Mouse (Mus musculus) cortical plate, adult 2 months (tissue): ENCODE measurements around the gene Urgcp.

Experiments
- CTCF ChIP-seq: fragments of 200-500 bp; IDR thresholded peaks from 2 replicates; pipeline ENCODE4 v1.5.1; 2011; ENCODE audit warnings: mild to moderate bottlenecking, control low read depth, low read length; ENCODE audit not compliant: insufficient read depth; ENCODE audit errors: extremely low read depth
- POLR2A ChIP-seq: fragments of 200-500 bp; IDR thresholded peaks from 2 replicates; pipeline ENCODE4 v1.6.1; 2011; ENCODE audit warnings: mild to moderate bottlenecking, low read length, control low read depth; ENCODE audit not compliant: insufficient read depth; ENCODE audit errors: extremely low read depth

DNA sequence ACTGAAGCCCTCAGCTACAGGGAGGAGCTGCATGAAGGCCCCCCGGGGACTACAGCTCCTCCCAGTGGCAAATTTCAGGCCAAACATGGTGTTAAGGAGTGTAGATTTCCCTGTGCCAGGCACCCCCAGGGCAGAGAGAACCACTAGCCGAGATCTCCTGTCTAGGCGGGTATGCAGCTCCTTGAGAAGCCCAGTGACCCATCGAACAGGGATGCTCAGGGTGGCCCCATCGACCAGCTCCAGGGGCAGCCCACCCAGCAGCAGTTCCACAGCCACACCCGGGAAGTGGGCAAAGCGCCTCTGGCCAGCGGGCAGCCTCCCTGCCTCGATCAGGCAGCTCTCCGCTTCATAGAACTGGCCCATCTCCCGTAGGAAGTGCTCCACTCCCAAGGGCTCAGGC, 45.9 kb downstream of the Urgcp start:
- TF ChIP-seq POLR2A (no peak), CTCF (no peak)
